Mouse (Mus musculus) limb, embryonic 13.5 days (tissue): ENCODE measurements around the gene Diras1. TPM values are rescaled to one million over a fixed set of nuclear protein-coding genes. Genes with fewer than 3 reads are reported as not detected.
A peak's percentile ranks its signal among the peaks of the same experiment; 100 is the strongest.

Source experiments
- ATAC-seq: fragments of 200-750 bp; cut with Nextera tagmentation; 2 replicates; pipeline ENCODE4 v1.8.0; 2017; ENCODE audit warnings: low read depth, moderate number of reproducible peaks, moderate TSS enrichment; ENCODE audit not compliant: low FRiP score
- H3K27ac ChIP-seq: fragments of 300-500 bp; sonication (generic); 2 replicates; pipeline ENCODE4 v1.5.1; 2015; ENCODE audit warnings: inconsistent platforms, mild to moderate bottlenecking, moderate library complexity
- H3K27me3 ChIP-seq: fragments of 300-500 bp; sonication (generic); 2 replicates; pipeline ENCODE4 v1.6.1; 2015; ENCODE audit warnings: mild to moderate bottlenecking, inconsistent platforms
- H3K36me3 ChIP-seq: fragments of 300-500 bp; sonication (generic); 2 replicates; pipeline ENCODE4 v1.6.1; 2015; ENCODE audit warnings: inconsistent platforms, mild to moderate bottlenecking, moderate library complexity
- H3K4me1 ChIP-seq: fragments of 300-500 bp; sonication (generic); 2 replicates; pipeline ENCODE4 v1.6.1; 2015; ENCODE audit warnings: inconsistent platforms
- H3K4me2 ChIP-seq: fragments of 300-500 bp; sonication (generic); replicated peaks from 2 replicates; pipeline ENCODE4 v1.6.1; 2015; ENCODE audit warnings: inconsistent platforms, mild to moderate bottlenecking, moderate library complexity
- H3K4me3 ChIP-seq: fragments of 300-500 bp; sonication (generic); 2 replicates; pipeline ENCODE4 v1.5.1; 2015; ENCODE audit warnings: moderate library complexity, mild to moderate bottlenecking, inconsistent platforms
- H3K9ac ChIP-seq: fragments of 300-500 bp; sonication (generic); 2 replicates; pipeline ENCODE4 v1.6.1; 2015; ENCODE audit warnings: mild to moderate bottlenecking, inconsistent platforms
- H3K9me3 ChIP-seq: fragments of 300-500 bp; sonication (generic); 2 replicates; pipeline ENCODE4 v1.6.1; 2016; ENCODE audit warnings: inconsistent platforms
- WGBS: fragments of 180-500 bp; shearing (Covaris S2); methylation state at CpG from one replicate; pipeline ENCODE4 v1.1.7; 2015; 5-methylcytosine and 5-hydroxymethylcytosine counted together
- polyA plus RNA-seq: library from polyadenylated mRNA; unstranded; fragments of >200 nt; fragmentation: Nextera tagmentation; extraction: Ambion mirVana; gene quantifications from 2 replicates; pipeline ENCODE4 v1.2.1, GENCODE M21; 2015

Diras1 gene
- polyA plus RNA-seq, 1 experiment from 2014 or later = 0.15 TPM

DNA sequence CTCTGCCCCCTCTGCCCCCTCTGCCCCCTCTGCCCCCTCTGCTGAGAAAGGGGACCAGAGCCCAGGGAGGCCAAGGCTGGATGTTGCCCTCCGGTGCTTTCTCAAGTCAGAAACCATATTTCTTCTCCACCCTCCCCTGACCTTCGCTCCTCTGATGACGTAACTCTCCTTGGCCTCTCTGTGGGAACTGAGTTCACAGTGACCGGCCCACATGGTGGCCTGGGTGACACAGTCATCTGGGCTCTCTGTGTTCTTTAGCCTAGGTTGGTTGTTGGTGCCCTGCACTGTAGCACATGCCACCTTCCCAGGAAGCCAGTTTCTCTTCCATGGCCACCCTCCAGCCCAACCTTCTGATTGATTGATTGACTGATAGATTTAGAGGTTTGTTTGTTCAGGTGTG lies 43.1 kb downstream of the Diras1 start:
- WGBS = 59% methylated on average over 4 of the region's 4 CpGs
- peaks cover 9% of the 10 kb centered on the region for H3K4me1 ChIP-seq
- no peak for ATAC-seq
- H3K4me2 ChIP-seq = no peak overlapping the region
- H3K4me3 ChIP-seq = no peak overlapping the region
- no peaks in the 10 kb centered on the region for H3K9me3 ChIP-seq
- no peak overlapping the region for H3K27ac ChIP-seq
- H3K36me3 ChIP-seq = no peaks in the 10 kb centered on the region
- H3K27me3 ChIP-seq = peaks cover 48% of the 10 kb centered on the region
- H3K9ac ChIP-seq = no peak overlapping the region

DNA sequence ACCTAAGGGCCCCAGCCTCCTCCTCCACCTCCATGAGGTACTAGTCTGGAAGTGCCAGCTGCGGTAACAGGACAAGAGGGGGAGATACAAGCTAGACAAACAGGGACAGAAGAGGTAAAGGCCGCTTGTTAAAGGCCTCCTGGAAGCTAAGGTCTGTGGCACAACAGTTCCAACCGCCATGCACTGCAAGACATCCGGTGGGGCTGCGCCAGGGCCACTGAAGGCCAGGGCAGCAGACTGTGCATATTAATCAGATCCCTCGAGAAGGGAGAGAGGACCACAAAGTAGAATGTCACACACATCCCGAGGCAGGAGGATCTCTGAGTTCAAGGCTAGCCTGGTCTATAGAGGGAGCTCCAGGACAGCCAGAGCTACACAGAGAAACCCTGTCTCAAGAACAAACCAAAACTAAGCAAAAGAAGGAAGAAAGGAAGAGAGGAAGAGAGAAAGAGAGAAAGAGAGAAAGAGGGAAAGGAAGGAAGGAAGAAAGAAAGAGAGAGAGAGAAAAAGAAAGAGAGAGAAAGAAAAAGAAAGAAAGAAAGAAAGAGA lies 43.8 kb downstream of the Diras1 start:
- H3K27me3 ChIP-seq = peaks cover 42% of the 10 kb centered on the region
- H3K4me3 ChIP-seq = no peak overlapping the region
- H3K36me3 ChIP-seq = no peaks in the 10 kb centered on the region
- peaks cover 9% of the 10 kb centered on the region for H3K4me1 ChIP-seq
- no peak overlapping the region for H3K9ac ChIP-seq
- 59% methylated on average over 7 of the region's 7 CpGs for WGBS
- no peak overlapping the region for H3K27ac ChIP-seq
- H3K9me3 ChIP-seq = no peaks in the 10 kb centered on the region
- H3K4me2 ChIP-seq = no peak overlapping the region
- no peak for ATAC-seq

DNA sequence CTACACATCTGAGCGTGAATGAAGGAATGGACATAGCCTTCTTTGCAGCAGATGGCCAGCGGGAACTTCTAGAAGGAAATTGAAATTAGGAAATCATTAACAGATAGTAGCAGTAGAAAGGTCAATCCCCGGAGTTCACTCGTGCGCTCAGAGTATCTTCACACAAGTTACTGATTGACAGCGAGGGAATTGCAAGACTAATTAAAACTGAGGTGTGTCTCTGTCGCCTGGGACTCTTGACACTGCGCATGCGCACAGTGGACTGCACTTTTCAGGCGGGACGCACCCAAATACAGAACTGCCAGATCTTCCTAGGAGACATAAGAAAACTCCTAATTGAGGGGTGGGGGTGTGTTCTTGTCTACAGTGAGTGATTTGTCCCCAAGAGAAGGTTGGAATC lies 50.0 kb downstream of the Diras1 start:
- WGBS = 91% methylated on average over 11 of the region's 11 CpGs
- H3K9ac ChIP-seq = no peak overlapping the region
- no peak overlapping the region for H3K27ac ChIP-seq
- no peak overlapping the region for H3K4me3 ChIP-seq
- ATAC-seq = no peak
- no peak overlapping the region for H3K4me2 ChIP-seq
- H3K9me3 ChIP-seq = no peaks in the 10 kb centered on the region; the same call in 1 of the 2 replicates
- H3K27me3 ChIP-seq = no peaks in the 10 kb centered on the region
- H3K36me3 ChIP-seq = no peaks in the 10 kb centered on the region
- peaks cover 14% of the 10 kb centered on the region for H3K4me1 ChIP-seq

DNA sequence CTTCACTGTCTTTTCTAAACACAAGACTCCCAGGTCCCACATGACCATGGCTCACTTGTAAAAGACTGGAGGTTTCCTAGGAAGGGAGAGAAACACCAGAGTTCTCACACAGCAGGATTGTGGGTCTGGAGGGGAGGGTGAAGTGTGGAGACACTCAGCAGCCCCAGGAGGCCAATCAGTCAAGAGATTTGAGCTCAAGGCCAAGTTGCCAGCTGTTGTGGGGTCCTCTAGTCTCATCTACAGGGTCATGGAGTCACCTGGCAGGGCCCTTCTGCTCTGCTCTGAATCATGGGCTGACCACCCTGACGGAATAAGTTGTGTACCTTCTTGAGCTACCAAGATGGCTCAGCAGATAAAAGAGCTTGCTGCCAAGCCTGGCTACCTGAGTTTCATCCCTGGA lies 51.7 kb downstream of the Diras1 start:
- WGBS = 86% methylated on average over 1 of the region's 1 CpGs
- Histone ChIP-seq H3K27me3 (no peaks in the 10 kb centered on the region), H3K36me3 (no peaks in the 10 kb centered on the region), H3K4me1 (peaks cover 14% of the 10 kb centered on the region), H3K4me2 (no peak overlapping the region), H3K9ac (no peak overlapping the region), H3K27ac (no peak overlapping the region), H3K4me3 (no peak overlapping the region), H3K9me3 (no peaks in the 10 kb centered on the region; the same call in 1 of the 2 replicates)
- ATAC-seq = no peak

DNA sequence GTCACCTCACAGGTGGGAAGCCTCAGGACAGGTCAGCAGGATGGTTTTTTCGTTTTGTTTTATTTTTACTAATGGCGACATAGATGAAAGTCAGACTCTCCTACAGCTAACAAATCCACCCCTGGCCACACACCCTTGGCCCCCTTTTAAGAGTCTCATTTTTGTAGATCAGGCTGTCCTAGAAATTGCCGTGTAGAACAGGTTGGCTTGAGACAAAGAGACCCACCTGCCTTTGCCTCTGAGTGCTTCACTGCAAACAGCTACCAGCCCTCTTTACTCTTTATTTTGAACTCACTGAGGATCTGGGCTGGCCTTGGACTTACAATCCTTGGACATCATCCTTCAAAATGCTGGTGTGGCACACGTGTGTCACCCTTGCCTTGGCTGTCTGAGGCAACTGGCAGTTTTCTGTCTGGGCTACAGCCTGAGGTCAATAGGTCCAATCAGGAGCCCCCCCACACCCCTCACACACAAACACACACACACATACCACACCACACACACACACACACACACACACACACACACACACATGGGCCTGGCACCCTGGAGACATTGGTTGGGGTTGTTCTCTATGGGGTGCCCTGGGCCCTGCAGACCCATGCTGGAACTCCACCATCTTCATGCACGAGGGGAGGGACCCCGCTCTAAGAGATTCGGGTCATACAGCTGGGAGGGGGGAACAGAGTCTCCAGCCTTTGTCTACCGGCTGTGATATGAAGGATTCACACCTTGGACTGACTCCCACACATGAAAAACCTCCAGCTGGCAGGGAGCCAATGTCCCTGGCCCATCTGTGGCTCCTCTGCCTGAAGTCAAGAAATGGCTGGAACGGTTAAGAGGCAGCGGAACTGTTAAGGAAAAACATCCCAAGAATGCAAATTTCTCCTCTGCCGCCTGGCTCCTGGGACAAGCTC lies 53.1 kb downstream of the Diras1 start:
- Histone ChIP-seq H3K36me3 (no peaks in the 10 kb centered on the region), H3K9ac (no peak overlapping the region), H3K27me3 (no peaks in the 10 kb centered on the region), H3K4me3 (no peak overlapping the region), H3K4me1 (peaks cover 18% of the 10 kb centered on the region), H3K9me3 (no peaks in the 10 kb centered on the region; the same call in 1 of the 2 replicates), H3K27ac (peak overlapping the region; percentile 10; the same call in 1 of the 2 replicates), H3K4me2 (no peak overlapping the region)
- WGBS = 45% methylated on average over 11 of the region's 11 CpGs
- no peak for ATAC-seq

DNA sequence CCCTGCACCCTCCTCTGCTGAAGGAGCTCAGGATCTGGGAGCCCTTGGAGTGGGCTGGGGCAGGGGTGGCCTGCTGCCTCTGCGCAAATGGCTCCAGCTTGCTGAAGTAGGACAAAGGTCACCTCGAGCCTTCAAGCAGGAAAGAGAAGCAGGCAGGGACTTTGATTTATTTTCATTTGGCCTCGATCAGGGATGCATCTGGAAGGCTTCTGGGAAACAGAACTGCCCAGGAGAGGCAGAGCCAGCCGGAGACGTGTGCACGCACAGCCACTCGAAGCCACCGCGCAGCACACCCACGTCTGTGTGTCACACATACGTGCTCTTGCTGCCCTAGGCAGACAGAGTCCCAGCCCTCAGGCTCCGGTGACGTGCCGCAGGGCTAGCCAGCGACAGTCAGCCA lies 53.9 kb downstream of the Diras1 start:
- no peak overlapping the region for H3K4me2 ChIP-seq

DNA sequence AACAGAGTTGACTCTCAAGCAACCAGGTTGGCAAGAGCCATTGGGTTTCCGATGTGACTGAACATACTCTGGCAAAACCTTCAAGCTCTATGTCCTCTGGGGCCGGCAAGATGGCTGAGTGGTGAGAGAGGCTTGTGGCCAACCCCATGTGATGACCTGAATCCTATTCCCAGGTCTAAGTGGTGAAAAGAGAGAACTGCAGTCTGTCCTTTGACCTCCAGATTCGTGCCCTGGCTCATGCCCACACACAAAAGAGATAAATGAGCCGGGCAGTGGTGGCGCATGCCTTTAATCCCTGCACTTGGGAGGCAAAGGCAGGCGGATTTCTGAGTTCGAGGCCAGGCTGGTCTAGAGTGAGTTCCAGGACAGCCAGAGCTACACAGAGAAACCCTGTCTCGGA lies 55.3 kb downstream of the Diras1 start:
- H3K4me3 ChIP-seq = no peak overlapping the region
- peaks cover 30% of the 10 kb centered on the region for H3K4me1 ChIP-seq
- no peak for ATAC-seq
- WGBS = 80% methylated on average over 8 of the region's 8 CpGs
- no peak overlapping the region for H3K4me2 ChIP-seq
- no peak overlapping the region for H3K9ac ChIP-seq
- no peaks in the 10 kb centered on the region; the same call in 1 of the 2 replicates for H3K9me3 ChIP-seq
- no peak overlapping the region for H3K27ac ChIP-seq
- H3K36me3 ChIP-seq = no peaks in the 10 kb centered on the region
- H3K27me3 ChIP-seq = no peaks in the 10 kb centered on the region

More for the DNA sequence above, 53.9 kb downstream of the Diras1 start:
- 68% methylated on average over 15 of the region's 15 CpGs for WGBS
- Histone ChIP-seq H3K9ac (no peak overlapping the region), H3K36me3 (no peaks in the 10 kb centered on the region), H3K27ac (no peak overlapping the region), H3K9me3 (no peaks in the 10 kb centered on the region; the same call in 1 of the 2 replicates), H3K27me3 (no peaks in the 10 kb centered on the region), H3K4me1 (peaks cover 26% of the 10 kb centered on the region), H3K4me3 (no peak overlapping the region)
- no peak for ATAC-seq

Other genes with a start within 250 kb of the Diras1 start
- 73.0 and 77.4 TPM in 2 replicates for gene Sf3a2, start 227.5 kb downstream of the Diras1 start, polyA plus RNA-seq
- gene Plekhj1, start 227.0 kb downstream of the Diras1 start, polyA plus RNA-seq = 127 and 128 TPM in 2 replicates
- not detected in 2 replicates for gene Amh, start 220.4 kb downstream of the Diras1 start, polyA plus RNA-seq
- gene Jsrp1, start 212.2 kb downstream of the Diras1 start, polyA plus RNA-seq = 4.5 and 5.2 TPM in 2 replicates
- 1,885 and 1,910 TPM in 2 replicates for gene Oaz1, start 199.0 kb downstream of the Diras1 start, polyA plus RNA-seq
- 0.92 and 1.3 TPM in 2 replicates for gene Lingo3, start 181.6 kb downstream of the Diras1 start, polyA plus RNA-seq
- 310 and 314 TPM in 2 replicates for gene Lsm7, start 170.5 kb downstream of the Diras1 start, polyA plus RNA-seq
- gene Sppl2b, start 170.4 kb downstream of the Diras1 start, polyA plus RNA-seq = 49.0 and 54.1 TPM in 2 replicates
- 0.06 and 0.08 TPM in 2 replicates for gene Tmprss9, start 153.8 kb downstream of the Diras1 start, polyA plus RNA-seq
- 306 and 335 TPM in 2 replicates for gene Timm13, start 124.7 kb downstream of the Diras1 start, polyA plus RNA-seq
- gene Lmnb2, start 107.4 kb downstream of the Diras1 start, polyA plus RNA-seq = 54.6 and 63.2 TPM in 2 replicates
- gene Gadd45b, start 95.6 kb downstream of the Diras1 start, polyA plus RNA-seq = 32.3 and 32.7 TPM in 2 replicates
- 7.4 and 9.0 TPM in 2 replicates for gene Gng7, start 10.7 kb downstream of the Diras1 start, polyA plus RNA-seq
- 19.2 and 20.0 TPM in 2 replicates for gene Slc39a3, start 11.8 kb upstream of the Diras1 start, polyA plus RNA-seq
- gene Sgta, start 34.5 kb upstream of the Diras1 start, polyA plus RNA-seq = 227 and 231 TPM in 2 replicates
- gene Thop1, start 44.4 kb upstream of the Diras1 start, polyA plus RNA-seq = 58.4 and 62.0 TPM in 2 replicates
- 0.18 and 0.60 TPM in 2 replicates for gene Creb3l3, start 73.2 kb upstream of the Diras1 start, polyA plus RNA-seq
- 192 and 197 TPM in 2 replicates for gene Map2k2, start 80.3 kb upstream of the Diras1 start, polyA plus RNA-seq
- gene Zbtb7a, start 109.6 kb upstream of the Diras1 start, polyA plus RNA-seq = 22.5 and 22.6 TPM in 2 replicates
- 62.2 and 62.3 TPM in 2 replicates for gene Pias4, start 142.3 kb upstream of the Diras1 start, polyA plus RNA-seq
- 577 and 592 TPM in 2 replicates for gene Eef2, start 151.0 kb upstream of the Diras1 start, polyA plus RNA-seq
- gene Dapk3, start 157.3 kb upstream of the Diras1 start, polyA plus RNA-seq = 53.4 and 53.7 TPM in 2 replicates
- not detected in 2 replicates for gene 4930442H23Rik, start 158.2 kb upstream of the Diras1 start, polyA plus RNA-seq
- gene Nmrk2, start 176.4 kb upstream of the Diras1 start, polyA plus RNA-seq = 0.18 and 0.26 TPM in 2 replicates
- gene Atcay, start 205.2 kb upstream of the Diras1 start, polyA plus RNA-seq = 0.20 and 0.43 TPM in 2 replicates
- gene Zfr2, start 207.5 kb upstream of the Diras1 start, polyA plus RNA-seq = 11.5 and 11.6 TPM in 2 replicates
- 4.7 and 5.4 TPM in 2 replicates for gene Matk, start 227.3 kb upstream of the Diras1 start, polyA plus RNA-seq
- 206 and 213 TPM in 2 replicates for gene Mrpl54, start 241.3 kb upstream of the Diras1 start, polyA plus RNA-seq
- gene Apba3, start 241.3 kb upstream of the Diras1 start, polyA plus RNA-seq = 63.3 and 63.5 TPM in 2 replicates